Mouse (Mus musculus): ENCODE measurements around the gene Gm20795. TPM values are rescaled to one million over a fixed set of nuclear protein-coding genes. Genes with fewer than 3 reads are reported as not detected.
"Not testable (repeated sequence)": the region's sequence is repeated elsewhere in the genome, so short reads cannot be mapped to it uniquely, and the experiment has no call there.

The Gm20795 gene
- polyA plus RNA-seq (2015; fragmentation: Nextera tagmentation; extraction: Ambion mirVana), result not detected in 2 replicates

DNA sequence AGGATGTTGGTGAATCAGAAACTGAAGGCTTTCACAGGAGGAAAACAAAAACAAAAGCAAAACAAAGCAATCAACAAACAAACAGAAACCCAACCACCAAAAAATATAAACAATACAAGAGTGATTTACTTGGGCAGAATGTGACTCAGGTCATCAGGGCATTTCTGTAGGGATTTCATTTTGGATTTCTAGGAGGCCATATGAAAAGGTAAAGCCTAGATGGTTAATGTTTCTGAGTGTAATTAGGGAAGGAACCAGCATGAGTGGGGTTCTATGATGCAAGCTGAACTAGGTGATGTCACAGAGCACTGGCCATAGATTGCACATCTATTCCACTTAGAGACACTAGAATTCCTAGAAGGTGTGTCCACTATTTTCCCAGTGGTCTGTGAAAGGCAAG is at the start of gene Gm20795:
Gene Gm20795, plus strand, starts transcription at position 301 of the 400 bp plus-strand sequence.
- not testable (repeated sequence) for H3K4me1 ChIP-seq; H3K9ac ChIP-seq (replicated peaks); H3K4me3 ChIP-seq; H3K36me3 ChIP-seq; ATAC-seq (replicated peaks); H3K27me3 ChIP-seq; H3K27ac ChIP-seq (replicated peaks); H3K9me3 ChIP-seq; H3K4me2 ChIP-seq (replicated peaks)

DNA sequence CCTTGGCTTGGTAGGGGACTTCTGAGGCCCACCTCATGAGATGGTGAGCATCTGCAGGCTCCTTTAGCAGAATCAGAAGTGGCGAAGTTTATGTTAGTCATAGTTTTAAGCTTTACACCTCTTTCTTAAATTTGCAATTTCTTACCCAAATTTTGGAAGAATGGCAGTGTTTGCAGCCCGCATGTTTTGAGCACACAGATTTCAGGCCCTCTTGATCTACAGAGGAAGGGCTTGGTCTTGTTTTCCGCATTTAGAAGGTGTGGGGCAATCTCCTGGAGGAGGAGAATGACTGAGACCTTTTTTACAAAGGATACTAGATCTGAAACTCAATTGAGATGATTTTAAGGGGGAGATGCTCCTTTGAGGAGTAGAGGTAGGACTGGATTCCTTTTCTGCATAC is 29.0 kb upstream of the Gm20795 start, which contains the start of gene Gm21797:
Gene Gm21797, minus strand, starts transcription at position 101 of the 400 bp plus-strand sequence.
- H3K9ac ChIP-seq (replicated peaks); H3K9me3 ChIP-seq; H3K4me3 ChIP-seq; H3K27me3 ChIP-seq; H3K27ac ChIP-seq (replicated peaks); ATAC-seq (replicated peaks); H3K36me3 ChIP-seq; H3K4me2 ChIP-seq (replicated peaks); H3K4me1 ChIP-seq: not testable (repeated sequence)
- no CpG with 5 or more reads among the region's 3 CpGs for WGBS

Other genes starting within 250 kb of the Gm20795 start
- not detected in 2 replicates for gene Gm21852, start 152.9 kb upstream of the Gm20795 start, polyA plus RNA-seq (2015; fragmentation: Nextera tagmentation; extraction: Ambion mirVana)
- not detected in 2 replicates for gene Gm21797, start 29.1 kb upstream of the Gm20795 start, polyA plus RNA-seq (2015; fragmentation: Nextera tagmentation; extraction: Ambion mirVana)